Mouse (Mus musculus) hematopoietic multipotent progenitor cell, adult 10-12 weeks (in vitro differentiated cells): ENCODE data around the gene Gm13762. TPM values are rescaled to one million over a fixed set of nuclear protein-coding genes. Genes with fewer than 3 reads are reported as not detected.

Experiments used
- polyA plus RNA-seq: library from polyadenylated mRNA; stranded (reverse); fragments of >175 nt; gene quantifications from 2 replicates; pipeline ENCODE4 v1.2.3, GENCODE M21; 2012; ENCODE audit warnings: low replicate concordance

Gene Gm13762
- not detected in 2 replicates for polyA plus RNA-seq

DNA sequence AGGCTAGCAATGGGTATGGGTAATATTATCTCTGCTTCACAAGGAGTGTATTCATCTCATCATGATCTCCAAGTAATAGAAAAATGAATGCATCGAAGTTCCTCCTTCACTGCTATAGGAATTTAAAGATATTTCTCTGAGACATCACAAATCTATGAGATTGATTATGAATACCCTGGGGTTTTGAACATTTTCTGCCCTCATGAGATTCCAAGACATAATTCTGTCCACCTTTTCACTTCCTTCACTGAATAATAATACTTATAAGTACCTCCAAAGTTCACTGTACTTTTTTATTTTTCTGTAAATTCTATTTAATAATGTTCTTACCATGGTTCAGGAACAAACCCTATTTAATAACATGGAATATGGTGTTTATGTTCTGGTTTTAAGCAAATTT, at the start of gene Gm13762:
TSS of gene Gm13762 (minus strand) at position 101 of the 400 bp plus-strand sequence.

DNA sequence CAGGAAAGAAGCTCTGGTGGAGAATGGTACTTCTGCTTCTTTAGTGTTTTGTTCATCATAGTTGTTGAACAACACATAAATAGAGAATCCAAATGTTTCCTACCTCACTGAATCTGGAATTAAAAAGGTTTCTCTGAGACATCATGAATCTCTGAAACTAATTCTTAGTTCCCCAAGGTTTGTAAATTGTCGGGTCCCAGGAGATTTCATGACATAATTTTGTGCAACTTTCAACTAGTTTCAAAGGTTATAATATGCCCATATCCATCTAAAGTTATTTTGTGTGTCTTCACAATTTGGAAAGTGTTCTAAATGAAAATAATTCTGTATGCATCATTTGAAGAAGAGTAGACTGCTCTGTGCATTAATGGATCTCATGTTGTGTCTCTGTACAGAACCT, 38.2 kb upstream of the Gm13762 start, which contains the start of gene Olfr1216:
TSS of gene Olfr1216 (minus strand) at position 101 of the 400 bp plus-strand sequence.

DNA sequence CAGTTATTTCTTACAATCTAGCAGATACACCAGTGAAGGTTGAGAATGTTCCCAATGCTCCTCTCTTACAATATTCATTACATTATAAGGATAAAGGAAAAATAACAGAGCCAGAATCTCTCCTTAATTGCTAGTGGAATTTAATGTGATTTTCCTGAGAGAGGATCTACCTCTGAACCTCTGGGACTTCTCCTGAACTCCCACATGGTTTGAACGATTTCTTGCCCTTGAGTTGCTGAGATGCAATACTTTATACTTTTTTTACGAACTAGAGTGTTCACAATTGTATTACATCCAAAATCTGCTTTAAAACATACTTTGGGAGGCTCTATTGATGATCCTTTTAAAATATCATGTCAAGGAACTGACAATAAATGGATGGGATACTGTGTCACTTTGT, 26.8 kb upstream of the Gm13762 start, which contains the start of gene Olfr1215:
TSS of gene Olfr1215 (minus strand) at position 101 of the 400 bp plus-strand sequence.

DNA sequence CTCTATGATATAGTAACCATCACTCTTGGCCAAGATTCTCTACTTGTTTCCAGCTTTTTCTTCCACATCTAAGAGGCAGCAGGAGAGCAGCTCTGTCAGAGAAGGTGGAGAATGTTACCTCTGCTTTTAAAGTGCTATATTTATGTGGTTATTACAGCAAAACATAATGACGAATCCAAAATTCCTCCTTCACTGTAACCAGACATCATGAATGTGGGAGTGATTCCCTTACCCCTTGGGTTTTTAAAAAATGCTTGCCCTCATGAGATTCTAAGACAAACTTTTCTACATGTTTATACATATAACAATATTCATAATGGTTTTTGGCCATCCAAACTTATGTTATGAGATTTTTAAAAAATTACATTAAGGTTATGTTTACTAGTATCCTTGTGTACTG, 12.5 kb upstream of the Gm13762 start, which contains the start of gene Olfr1214:
TSS of gene Olfr1214 (minus strand) at position 101 of the 400 bp plus-strand sequence.

DNA sequence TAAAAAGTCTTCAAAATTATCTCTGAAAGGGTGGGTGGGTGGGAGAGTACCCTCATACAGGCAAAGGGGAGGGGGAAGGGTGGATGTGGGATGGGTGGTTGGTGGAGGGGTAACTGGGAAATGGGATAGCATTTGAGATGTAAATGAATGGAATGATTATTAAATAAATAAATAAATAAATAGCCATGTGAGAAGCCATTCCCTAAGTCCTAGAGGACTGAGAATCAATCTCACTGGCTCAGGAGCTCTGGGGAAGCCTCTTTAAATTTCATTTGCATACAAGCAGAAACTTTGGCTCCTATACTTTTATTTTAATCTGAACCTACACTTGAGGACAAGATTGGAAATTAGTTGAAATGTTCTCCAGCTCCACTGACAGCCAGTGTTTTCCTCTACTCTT, 26.4 kb downstream of the Gm13762 start, which contains the start of gene Olfr1212:
TSS of gene Olfr1212 (plus strand) at position 301 of the 400 bp plus-strand sequence.

DNA sequence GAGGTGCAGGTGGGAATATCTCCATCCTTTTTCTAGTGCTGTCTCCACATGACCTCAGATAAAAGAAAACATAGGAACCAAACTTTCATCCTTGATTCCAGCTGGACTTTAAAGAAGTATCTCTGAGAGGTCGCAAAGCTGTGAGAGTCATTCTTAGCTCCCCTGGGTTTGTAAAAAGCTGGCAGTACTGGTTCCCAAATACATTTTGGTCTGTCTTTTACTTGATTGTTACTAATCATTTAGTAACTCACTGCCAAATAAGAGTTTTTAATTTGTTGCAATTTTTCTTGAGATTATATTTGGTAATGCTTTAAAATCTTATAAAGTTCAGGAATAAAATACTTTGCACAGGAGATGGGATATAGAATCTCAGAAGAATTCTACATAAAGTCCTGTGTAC, 42.1 kb downstream of the Gm13762 start, which contains the start of gene Olfr1211:
TSS of gene Olfr1211 (minus strand) at position 101 of the 400 bp plus-strand sequence.

Other genes with a start within 250 kb of the Gm13762 start
- not detected in 2 replicates for gene Olfr1197, start 247.9 kb downstream of the Gm13762 start, polyA plus RNA-seq
- not detected in 2 replicates for gene Olfr1198, start 228.9 kb downstream of the Gm13762 start, polyA plus RNA-seq
- not detected in 2 replicates for gene Olfr1199, start 219.8 kb downstream of the Gm13762 start, polyA plus RNA-seq
- not detected in 2 replicates for gene Olfr1200, start 209.8 kb downstream of the Gm13762 start, polyA plus RNA-seq
- gene Olfr1201, start 187.2 kb downstream of the Gm13762 start, polyA plus RNA-seq: not detected in 2 replicates
- gene Olfr1202, start 165.8 kb downstream of the Gm13762 start, polyA plus RNA-seq: not detected in 2 replicates
- not detected in 2 replicates for gene Olfr1205, start 150.5 kb downstream of the Gm13762 start, polyA plus RNA-seq
- not detected in 2 replicates for gene Olfr1204, start 131.0 kb downstream of the Gm13762 start, polyA plus RNA-seq
- gene Olfr1206, start 117.0 kb downstream of the Gm13762 start, polyA plus RNA-seq: not detected in 2 replicates
- gene Olfr1208, start 78.0 kb downstream of the Gm13762 start, polyA plus RNA-seq: not detected in 2 replicates
- not detected in 2 replicates for gene Olfr1209, start 65.1 kb downstream of the Gm13762 start, polyA plus RNA-seq
- gene Olfr1211, start 42.2 kb downstream of the Gm13762 start, polyA plus RNA-seq: 0.03 TPM in 1 of 2 replicates, not detected in the other
- gene Olfr1212, start 26.3 kb downstream of the Gm13762 start, polyA plus RNA-seq: not detected in 2 replicates
- not detected in 2 replicates for gene Olfr1214, start 12.4 kb upstream of the Gm13762 start, polyA plus RNA-seq
- gene Olfr1215, start 26.7 kb upstream of the Gm13762 start, polyA plus RNA-seq: not detected in 2 replicates
- not detected in 2 replicates for gene Olfr1216, start 38.1 kb upstream of the Gm13762 start, polyA plus RNA-seq
- gene Olfr1217, start 51.8 kb upstream of the Gm13762 start, polyA plus RNA-seq: not detected in 2 replicates
- not detected in 2 replicates for gene Olfr1218, start 80.9 kb upstream of the Gm13762 start, polyA plus RNA-seq
- not detected in 2 replicates for gene Olfr1219, start 103.2 kb upstream of the Gm13762 start, polyA plus RNA-seq
- gene Olfr1220, start 126.6 kb upstream of the Gm13762 start, polyA plus RNA-seq: not detected in 2 replicates
- not detected in 2 replicates for gene Olfr1221, start 137.0 kb upstream of the Gm13762 start, polyA plus RNA-seq
- gene Olfr1222, start 152.8 kb upstream of the Gm13762 start, polyA plus RNA-seq: not detected in 2 replicates
- not detected in 2 replicates for gene Olfr1223, start 171.3 kb upstream of the Gm13762 start, polyA plus RNA-seq
- gene Olfr1224-ps1, start 183.8 kb upstream of the Gm13762 start, polyA plus RNA-seq: not detected in 2 replicates
- gene Olfr1225, start 194.4 kb upstream of the Gm13762 start, polyA plus RNA-seq: not detected in 2 replicates
- gene Olfr1226, start 219.8 kb upstream of the Gm13762 start, polyA plus RNA-seq: not detected in 2 replicates